Mouse (Mus musculus) forelimb bud, embryonic 11.5 days (tissue): ENCODE results near the gene Tapt1.

Source experiments
- DNase-seq: peaks from one replicate; pipeline ENCODE4 v3.0.0-alpha.2; 2012; ENCODE audit warnings: low read depth, low spot score

Gene Tapt1

DNA sequence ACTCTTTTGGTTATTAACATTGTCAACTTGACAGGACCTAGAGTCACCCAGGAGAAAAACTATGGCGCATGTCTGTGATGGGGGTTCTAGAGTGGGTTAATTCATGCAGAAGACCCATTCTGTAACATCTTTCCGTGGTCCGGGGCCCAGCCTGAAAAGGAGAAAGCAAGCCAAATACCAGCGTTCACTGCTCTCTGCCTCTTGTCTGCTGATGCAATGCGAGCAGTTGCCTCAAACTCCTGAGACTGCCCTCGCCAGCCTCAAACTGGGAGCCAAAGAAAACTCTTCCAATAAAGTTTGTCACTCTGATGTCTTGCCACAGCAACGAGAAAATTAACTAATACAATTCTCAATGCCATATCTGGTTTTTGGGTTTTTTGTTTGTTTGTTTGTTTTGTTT, 8.2 kb upstream of the Tapt1 start:
- no peak for DNase-seq

DNA sequence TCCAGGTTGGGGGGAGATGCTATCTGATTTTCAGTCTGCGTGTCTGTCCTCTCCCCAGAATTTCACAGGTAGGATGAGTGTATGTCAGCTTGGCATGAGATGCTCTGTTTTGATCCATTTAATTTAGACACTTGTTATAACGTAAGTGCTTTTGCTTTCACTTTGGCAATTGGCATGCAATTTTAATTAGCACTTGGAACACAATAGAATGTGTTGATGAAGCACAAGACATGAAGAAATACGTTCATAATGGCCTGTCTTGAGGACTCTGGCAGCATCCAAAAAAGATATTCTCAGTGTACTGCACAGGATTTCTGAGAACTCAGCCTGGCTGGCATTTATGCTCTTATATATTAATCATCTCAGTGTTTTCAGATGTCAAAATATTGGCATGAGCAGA, 7.5 kb upstream of the Tapt1 start:
- no peak for DNase-seq

DNA sequence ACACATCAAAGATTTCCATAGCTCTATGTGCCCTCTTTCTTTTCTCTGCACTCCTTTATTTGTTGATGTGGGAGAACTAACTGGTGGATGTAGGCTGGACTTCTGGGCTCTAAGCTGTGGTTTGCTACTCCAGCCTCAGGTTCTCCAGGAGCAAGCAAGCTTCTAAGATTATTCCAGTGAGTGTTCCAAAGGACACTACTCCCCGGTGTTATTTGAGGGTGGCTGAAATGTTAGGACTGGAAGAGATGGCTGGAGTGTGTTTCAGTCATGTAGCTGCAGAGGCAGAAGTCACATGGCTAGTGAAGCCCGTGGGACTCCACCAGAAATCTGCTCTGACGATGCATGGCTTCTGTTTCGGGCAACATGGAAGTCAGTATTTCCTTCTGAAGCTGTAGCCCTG, 2.3 kb upstream of the Tapt1 start:
- no peak for DNase-seq

DNA sequence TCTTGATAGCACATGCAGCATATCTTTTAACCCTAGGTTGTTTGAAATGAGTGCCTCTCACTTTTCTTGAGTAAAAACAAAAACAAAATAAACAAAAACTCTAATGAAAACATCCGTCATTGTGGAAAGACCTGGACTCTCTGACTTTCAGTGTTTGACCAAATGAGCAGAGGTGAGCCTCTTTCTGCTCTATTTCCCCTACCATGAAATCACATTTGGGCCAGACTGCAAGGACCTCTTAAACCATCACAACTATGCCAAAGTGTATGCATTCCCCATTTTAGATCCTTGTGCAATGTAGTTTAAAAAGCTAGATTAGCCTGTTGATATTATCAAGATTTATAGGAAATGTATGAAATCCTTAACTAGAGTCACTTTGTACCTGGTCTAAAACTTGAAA, 1.9 kb upstream of the Tapt1 start:
- no peak for DNase-seq

DNA sequence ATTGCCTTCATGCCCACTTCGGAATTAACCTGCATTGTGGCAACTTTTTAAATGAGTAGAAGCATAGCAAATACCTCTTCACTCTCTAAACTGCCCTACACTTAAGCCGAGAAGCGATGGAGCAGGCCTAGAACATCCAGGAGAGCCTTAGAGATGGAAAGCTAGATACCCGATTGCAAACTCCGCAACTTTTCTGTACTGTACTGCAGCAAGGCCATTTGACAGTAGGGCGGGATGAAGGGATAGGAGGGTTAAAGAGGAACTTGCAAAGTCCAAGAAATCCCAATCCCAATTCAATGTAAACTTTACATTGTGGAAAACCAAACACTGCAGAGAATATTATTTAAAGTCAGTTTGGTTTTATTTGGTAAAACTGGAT, 1.0 kb upstream of the Tapt1 start:
- no peak for DNase-seq

DNA sequence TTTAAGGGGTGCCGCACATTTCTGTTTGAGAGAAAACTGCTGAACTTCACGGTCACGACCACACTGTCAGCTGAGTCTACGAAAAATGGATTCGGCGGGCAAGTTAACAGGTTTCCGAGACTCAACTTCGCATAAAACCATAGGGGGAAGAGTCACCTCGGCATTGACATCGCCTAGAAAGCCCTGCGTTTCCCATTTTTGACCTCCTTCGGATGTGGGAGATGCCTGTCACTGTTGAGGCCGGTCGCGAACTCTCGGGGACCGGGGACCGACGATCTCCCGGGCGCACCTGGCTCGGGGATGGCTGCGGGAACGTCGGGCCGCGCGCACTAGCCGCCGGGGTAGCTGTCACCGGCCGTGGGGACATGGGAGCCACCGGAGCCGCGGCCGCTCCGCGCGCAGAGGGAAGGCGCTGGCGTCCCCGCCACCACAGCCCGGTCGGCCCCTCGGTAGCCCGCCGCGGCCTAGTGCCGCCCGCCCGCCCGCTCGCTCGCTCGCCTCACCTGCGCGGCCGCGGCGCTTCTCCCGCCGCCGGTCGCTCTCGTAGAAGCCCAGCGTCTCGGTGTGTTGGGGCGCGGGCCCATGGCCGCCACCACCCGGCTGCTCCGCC, 410 bp downstream of the Tapt1 start:
- peak; percentile 33 for DNase-seq

DNA sequence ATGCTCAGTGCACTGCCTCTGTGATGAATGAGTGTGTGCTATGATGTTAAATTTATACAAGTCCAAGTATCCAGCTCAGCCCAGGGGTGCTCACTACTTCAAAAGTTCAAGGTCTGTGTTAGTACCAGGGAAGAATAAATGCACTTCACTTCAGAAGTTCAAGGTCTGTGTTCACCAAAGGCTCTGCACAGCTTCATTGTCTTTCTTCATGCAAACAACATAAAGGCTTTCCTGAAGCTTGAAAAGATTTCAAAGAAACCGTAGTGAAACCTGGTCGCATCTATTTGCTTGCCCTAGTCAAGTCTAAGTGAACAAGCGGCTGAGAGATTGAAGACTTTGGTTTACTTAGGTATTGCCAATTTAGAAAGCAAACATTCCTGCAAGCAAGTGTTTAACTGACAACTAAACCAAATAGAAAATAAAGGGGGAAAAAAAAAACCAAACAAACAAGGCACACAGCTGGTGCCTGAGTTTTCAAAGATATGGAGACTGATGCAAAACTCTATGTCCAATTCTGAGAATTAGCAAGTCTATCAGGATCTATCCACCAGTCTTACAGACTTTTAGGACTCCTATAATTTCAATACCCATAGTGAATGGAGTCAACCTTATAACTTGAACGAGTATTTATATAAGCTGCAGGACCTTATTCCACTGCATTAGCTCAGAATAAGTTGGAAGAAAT, 1.4 kb downstream of the Tapt1 start:
- no peak for DNase-seq

DNA sequence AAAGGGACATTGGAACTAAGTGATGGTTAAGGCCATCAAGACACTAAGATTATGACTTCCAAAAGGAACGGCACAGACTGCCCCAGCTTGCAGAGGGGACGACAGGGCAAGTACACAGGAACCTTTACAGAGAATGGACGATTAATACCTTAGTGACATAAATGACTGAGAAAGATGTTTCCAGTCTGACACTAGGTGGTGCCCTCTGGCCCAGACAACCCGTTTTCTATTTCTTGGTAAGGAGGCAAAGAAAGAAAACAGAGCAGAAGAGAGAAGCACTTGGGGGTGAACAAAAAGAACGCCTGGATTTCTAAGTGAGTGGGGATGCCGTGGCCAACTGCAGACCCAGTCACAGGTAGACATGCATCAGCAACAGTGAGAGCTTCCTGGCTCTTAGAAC, 2.2 kb downstream of the Tapt1 start:
- peak; percentile 13 for DNase-seq

DNA sequence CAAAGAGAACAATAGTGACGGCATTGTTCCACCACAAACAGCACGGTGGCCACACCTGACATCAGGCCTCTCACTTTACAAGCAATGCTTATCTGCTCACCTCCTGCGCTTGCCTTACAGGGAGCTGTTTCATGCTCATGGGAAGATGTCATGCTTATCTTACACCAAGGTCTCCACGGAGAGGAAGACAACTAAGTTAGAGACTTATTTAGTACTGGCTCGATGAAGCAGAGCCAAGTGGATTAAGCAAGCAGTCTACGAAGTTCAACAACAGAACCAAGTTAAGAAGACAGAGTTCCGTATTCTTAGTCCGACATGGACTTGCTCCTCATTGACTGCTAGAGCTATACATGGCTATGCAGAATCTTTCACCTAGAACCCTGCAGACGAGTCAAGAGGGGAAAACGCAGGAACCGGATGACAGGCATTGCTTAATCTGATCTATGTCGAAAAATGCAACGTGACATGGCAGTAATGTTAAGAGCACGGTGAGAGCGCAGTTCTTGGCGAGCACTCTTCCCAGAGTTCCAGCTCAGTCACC, 3.0 kb downstream of the Tapt1 start:
- no peak for DNase-seq

DNA sequence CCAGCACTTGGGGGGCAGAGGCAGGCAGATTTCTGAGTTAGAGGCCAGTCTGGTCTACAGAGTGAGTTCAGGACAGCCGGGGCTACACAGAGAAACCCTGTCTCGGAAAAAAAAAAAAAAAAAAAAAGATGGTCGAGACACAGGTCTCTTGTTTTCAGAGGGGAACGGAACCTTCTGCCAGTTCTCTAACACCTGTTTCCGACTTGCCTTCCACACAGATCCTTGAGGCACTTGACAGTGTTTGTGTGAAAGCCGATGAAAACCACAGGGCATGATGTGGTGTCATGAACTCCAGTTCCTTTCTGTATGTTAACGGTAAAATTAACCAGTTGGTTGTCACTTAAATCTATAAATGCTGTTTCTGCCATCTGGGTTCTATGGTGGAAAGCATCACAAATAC, 6.0 kb downstream of the Tapt1 start:
- no peak for DNase-seq

DNA sequence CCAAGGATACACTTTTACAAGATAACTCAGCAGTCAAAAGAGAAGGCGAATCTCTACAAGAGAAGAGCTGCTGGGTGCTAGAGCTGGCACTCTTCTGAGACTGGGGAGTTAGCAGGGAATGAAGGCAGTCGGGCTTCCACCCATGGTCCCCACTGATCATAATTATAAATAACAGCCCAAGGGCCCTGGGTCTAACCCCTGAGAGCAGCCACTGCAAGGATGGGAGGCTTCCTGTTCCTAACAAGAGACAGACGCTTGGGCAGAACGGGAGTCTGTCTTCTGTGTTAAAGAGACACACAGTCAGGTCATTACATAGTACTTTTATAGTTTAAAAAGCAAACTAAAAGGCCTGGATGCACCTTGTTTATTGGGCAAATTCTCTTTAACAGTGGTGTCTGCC, 6.6 kb downstream of the Tapt1 start:
- DNase-seq: no peak

DNA sequence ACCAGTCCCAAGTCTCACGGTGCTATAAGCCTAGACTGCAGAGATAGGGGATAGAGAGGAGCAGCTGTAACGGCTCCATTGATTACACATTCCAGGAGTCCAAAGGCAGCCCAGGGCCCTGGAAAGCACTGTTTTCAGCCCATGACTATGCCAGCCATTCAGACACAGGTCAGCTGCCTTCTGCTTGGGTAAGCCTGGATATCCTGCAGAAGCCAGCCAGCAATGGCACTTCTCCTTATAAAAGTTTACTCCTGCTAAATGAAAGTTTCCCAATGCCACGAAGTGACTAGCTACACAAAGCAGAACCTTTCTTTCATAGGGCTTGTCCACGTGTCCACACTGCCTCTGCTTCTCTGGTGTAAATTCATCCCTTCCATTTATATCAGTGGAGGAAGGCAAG, 7.9 kb downstream of the Tapt1 start:
- no peak for DNase-seq

DNA sequence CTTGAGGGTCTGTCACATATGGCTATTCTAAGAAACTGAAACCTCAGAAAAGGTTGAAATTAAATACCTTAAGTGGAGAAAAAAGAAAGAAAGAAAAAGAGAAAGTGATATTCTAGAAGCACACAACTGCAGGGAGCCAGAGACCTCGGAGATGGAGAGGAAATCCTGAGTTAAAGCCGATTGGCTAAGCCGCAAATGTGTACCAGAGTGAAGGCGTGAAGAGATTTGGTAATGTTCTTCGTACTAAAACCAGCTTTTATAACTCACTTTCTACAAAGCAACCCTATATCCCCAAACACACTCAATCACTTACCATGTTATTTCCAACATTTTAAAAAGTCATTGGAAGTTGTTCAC, 8.8 kb downstream of the Tapt1 start:
- no peak for DNase-seq

DNA sequence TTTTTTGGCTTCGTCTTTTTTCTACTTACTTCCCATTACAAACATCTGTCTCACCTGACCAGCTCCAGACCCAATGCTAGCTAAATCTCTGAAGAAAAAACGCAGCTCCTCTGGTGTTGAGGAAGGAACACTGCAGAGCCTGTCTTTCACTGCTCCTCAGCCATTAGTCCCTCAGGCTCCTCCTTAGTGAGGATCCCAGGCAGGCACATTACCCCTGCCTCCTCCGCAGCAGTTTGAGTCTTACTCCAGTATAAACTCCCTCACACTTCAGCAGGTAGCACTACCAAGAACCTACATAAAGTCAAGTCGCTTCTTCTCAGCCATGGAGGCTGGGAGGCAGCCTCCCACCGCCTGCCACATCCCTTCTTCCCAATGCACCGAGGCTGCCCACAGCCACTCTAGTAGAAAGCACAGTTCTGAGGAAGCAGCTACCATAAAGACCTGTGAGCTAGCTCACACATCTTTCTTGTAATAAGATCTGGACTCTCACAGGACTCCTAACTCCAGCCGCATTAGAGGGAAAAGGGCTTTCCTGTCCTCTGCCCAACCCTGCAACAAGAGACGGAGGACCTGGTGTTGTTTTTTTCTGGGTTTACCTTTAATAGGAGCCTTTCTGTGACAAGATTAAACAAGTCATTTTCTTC, 9.3 kb downstream of the Tapt1 start:
- DNase-seq: no peak

DNA sequence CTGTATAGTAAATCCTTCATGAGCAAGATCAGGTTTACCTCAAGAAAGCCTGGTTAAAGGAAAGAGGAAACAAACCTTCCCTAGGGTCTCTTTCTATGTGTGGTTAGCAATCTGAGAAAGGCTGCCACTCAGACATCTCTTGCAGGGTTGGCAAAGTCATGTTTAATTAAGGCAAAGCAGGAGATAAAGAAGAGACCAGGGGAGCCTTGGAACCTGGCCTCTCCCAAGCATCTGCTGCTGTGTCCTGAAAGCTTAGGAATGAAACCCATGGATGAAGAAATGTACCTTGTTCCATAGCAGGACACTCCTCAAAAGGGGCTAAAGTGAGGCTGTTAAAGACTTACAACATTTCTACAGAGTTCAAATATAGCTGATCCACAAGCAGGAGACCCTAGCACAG, 11.3 kb downstream of the Tapt1 start:
- no peak for DNase-seq

DNA sequence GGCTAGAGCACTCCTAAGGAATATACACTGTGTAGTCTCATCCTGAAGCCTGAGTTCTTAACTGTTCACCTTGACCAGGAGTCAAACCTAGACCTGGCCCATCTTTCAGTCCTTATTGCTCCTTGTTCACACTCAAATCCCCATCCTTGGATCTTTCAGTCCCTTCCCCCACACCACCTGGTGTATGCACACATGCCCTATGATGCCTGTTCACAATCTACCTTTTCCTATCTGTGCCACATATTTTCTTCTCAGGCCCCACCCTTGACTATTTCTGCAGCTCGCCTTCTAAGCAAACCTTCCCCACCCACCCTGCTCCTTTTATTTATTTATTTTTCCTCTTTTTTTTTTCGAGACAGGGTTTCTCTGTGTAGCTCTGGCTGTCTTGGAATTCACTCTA, 12.4 kb downstream of the Tapt1 start:
- no peak for DNase-seq

DNA sequence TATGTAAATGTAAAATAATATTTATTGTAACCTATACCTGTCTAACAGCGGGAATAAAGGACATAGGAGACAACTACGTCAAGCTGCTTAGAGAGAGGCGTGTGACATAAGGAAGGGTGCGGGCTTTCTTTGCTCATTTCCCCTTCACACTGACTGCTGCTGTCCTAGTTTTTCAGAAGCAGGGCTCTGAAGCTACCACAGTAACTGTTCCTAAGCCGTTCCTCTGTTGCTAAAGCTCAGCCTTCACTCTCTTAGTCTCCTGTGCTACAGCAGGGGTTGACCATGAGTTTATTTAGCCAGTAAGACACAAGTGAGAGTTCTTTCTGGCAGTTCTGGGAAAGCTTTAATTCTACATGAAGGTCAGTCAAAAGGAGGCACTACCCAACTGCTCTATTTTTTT, 13.0 kb downstream of the Tapt1 start:
- no peak for DNase-seq

DNA sequence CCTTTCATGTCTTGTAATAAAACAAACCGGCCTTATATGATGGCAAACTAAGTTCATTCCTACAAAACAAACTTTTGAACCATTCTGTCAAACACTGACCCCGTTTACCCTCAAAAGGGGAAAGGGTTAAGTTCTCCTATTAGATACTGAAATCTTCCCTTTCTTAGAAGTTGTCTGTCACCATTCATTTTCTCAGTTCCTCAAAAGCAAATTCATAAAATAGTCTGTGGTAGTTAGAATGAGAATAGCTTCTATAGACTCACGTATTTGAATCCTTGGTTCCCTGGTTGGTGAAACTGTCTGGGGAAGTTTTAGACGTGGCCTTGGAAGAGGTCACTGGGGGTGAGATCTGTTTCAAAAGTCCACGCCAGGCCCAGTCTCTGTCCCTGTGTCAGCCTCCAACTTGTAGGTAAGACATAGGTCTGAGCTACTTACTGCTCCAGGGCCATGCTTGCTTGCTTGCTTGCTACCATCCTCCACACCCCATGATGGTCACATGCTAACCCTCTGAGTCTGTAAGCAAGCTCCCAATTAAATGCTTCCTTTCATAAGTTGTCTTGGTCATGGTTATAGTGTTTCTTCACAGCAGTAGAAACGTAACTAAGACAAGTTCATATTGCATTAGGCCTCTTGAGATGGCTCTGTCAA, 14.5 kb downstream of the Tapt1 start:
- DNase-seq: no peak

DNA sequence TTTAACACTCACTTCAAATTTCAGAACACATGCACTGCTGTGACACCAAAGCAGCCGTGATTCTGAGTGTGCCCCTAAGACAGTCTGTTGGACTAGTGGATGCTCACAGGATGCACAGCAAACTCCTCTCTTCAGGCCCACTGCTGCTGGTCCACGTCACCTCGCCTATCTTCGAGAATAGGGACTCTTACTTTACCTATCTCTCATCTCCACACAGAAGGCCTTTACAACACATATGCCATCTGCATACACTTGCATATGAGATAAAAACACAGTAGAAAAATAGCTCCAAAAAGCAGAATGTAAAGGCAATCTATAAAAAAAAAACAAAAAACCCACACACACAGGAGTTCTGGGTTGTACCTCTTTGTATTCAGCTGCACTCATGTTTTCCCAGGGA, 19.1 kb downstream of the Tapt1 start:
- no peak for DNase-seq

DNA sequence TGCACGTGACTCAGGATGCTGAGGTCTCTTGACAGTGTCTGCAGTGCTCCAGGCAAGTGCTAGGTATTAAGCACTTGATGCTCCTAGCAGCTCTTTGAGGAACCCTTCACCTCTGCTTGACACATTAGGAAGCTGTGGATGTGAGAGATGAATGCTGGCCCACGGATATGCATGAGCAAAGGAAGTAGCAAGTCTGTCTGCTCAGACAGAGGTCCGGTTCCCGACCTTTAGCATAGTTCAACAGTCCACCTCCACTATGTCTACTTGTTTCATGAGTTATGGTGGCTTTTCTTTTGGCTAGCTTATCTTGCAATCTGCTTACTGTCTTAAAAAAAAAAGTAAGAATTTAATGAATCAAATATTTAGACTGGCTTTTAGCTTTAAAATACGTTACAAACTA, 19.8 kb downstream of the Tapt1 start:
- no peak for DNase-seq

DNA sequence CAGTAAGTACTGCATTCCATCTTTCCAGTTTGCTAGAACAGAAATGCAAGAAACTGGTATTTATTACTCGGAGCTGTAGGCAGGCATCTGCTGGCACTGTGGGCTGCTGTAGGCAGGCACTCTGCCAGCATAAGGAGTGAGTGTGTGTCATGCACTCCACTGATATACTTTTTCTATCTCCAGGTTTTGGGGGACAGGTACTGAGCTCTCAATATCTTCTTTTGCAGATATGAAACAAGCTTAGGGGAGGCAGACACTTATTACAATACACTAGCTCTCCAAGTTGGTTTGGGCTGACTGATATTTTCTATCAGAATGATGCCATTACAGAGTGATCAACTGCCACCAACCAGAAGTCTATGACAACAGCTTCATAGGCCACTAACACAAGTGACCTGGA, 23.0 kb downstream of the Tapt1 start:
- no peak for DNase-seq

DNA sequence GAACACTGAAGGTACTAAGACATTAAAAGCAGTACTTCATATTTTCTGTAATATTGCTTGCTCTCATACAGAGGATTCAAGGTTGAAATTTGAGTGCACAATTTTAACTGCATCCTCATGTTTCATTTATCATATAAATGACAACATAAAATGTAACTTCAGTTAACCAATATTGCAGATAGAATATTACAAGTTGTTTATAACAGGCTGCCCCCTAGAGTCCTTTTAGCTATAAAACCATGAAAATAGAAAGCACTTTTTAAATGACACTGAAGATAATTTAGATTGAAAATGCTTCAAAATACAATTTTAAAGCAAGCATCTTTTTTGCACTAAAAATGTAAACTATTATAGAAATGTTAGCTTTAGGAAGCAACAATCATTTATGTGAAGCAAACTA, 24.8 kb downstream of the Tapt1 start:
- DNase-seq: no peak

DNA sequence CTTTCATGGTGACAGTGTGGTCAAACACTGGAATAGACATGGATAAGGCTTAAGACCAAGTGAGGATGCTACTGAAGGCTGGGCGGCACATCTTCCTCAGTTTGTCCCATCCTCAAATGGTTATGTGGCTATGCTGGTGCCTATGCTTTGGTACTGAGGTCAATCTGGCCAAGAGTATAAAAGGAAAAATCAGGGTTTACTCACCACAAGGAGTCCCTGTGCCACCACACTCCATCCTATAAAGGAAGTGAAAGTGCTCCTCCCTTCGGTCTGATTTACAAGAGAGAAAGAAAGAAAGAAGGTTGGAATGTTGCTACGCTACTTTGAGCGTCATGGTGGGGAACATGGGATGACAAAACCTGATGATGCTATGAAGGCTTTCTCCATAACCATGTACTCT, 27.3 kb downstream of the Tapt1 start:
- no peak for DNase-seq
